Mouse (Mus musculus): ENCODE measurements around the gene Ankrd23. TPM values are rescaled to one million over a fixed set of nuclear protein-coding genes. Genes with fewer than 3 reads are reported as not detected.

Ankrd23 gene
- polyA plus RNA-seq, 2 experiments, result 11.6 to 27.4 TPM

DNA sequence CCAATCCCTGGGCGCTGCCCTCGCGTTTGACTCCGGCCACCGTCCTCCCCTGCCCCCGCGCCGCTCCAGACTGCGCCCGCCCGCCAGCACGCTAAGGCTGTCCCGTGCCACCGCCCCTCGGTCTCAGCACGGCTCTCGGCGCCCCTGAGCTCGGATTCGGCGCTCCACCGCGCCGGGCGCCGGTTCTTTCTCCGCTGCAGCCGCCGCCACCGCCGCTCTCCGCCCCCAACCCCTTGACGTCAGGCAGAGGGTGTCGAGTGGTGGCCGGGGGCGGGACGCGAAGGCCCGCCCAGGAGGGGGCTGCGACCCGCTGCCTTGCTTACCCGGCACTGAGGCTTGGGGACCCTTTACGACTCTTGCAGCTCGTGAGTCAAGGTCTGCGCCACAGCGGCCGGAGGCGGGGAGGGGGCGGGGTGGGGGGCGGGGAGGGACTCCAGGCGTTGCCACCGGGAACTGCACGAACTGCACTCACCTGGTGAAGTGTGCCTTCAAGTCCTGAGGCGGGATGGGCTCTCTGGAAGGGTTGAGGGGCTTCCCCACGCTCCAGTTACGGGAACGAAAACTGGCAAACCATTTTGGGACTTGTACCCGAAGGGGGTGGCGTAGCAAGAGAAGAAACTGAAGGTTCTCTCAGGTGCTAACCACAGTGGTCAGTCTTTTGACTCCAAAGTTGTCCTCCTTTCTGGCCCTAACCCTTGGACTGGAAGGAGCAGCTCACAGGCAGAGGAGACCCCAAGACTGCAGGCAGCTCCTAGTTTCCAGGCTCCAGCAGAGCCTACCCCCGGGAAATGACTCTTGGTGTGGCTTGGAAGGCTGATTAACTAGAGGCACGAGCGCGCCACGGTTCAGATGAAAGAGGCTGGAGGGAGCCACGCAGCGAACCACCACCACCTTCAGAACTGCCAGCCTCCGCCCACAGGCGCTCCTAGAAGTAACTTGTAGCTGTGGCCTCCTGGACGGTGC lies 21.6 kb upstream of the Ankrd23 start, which contains the start of gene Sema4c:
Sema4c (minus strand) TSS at position 319 of the 963 bp plus-strand sequence.
- peak within 1 kb of the TSS; percentile 96 for H3K9ac ChIP-seq (ENCODE audit: low read depth, low read length, severe bottlenecking)
- H3K4me1 ChIP-seq (ENCODE audit: control insufficient read depth, insufficient read depth, low read length), result peaks cover 29% of the 10 kb centered on the region
- peak; percentile 84; the same call in 1 of the 2 replicates for TF ChIP-seq POLR2A (IDR thresholded peaks at IDR 0.05; ENCODE audit: borderline replicate concordance, extremely low read depth, insufficient read depth, insufficient read length)
- peak within 1 kb of the TSS; percentile 99 for H3K27ac ChIP-seq (replicated peaks; ENCODE audit: low read depth, low read length)
- H3K4me3 ChIP-seq (replicated peaks; ENCODE audit: low read length), result peak within 1 kb of the TSS; percentile 96
- H3K36me3 ChIP-seq (ENCODE audit: control insufficient read depth, insufficient read depth, low read length), result peaks cover 21% of the 10 kb centered on the region
- ATAC-seq (ENCODE audit: low FRiP score, low read depth) (peak; percentile 74), DNase-seq (ENCODE audit: low spot score) (peak; percentile 82)
- 1% methylated on average over 56 of the region's 69 CpGs for WGBS
- H3K4me2 ChIP-seq (replicated peaks; ENCODE audit: low read depth, low read length, severe bottlenecking), result peak within 1 kb of the TSS; percentile 96
- no peaks in the 10 kb centered on the region for H3K9me3 ChIP-seq (ENCODE audit: control insufficient read depth, low read length)
- no peaks in the 10 kb centered on the region for H3K27me3 ChIP-seq (ENCODE audit: control insufficient read depth, insufficient read depth, low read length)

- Histone ChIP-seq H3K4me1 (ENCODE audit: control insufficient read depth, insufficient read depth, low read length) (peaks cover 29% of the 10 kb centered on the region), H3K36me3 (ENCODE audit: control insufficient read depth, insufficient read depth, low read length) (peaks cover 29% of the 10 kb centered on the region)
- WGBS, result 0% methylated on average over 34 of the region's 48 CpGs
Observed at GRCm38 (mm10) chr1:36557457-36558011, 20.9 kb upstream of the Ankrd23 start.

DNA sequence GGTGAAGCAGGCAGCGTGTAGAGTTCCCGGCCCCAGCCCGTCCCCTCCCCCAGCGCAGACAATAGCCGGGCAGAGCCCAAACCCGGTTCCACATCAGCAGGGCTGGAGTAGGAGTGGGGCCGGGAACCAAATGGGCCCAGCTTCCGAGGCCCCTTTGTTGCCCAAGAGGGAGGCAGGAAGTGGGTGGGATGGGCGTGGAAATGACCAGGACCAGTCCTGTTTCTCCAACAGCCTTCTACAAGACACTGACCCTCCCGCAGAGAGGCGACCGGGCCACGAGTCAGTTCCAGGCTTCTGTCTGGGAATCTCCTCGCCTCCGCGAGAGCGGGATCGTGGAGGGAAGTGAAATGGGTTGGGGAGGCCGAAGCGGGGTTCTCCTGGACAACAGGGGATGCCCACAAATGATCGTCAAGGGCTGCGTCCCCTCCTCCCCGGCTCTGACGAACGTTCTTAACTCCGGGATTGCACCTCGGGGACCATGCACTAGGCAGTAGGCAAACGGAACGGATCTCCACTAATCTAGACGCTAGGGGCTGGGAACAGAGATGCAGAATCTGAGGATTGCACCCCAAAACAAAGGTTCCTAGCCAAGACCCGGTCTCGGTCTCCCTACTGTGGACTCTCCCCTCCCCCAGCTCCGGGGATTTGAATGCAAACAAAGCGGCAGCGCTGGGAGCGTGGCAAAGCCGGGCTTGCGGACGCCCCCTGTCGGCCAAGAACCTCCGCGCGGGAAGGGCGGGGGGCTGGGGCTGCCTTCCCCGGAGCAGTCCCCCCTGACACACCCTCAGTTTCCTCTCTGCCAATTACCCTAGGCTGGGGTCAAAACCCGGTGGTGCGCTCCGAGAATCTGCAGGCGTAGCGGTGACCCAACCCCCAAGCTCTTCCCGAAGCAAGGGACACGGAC lies 20.1 kb upstream of the Ankrd23 start:
- peak; percentile 86 for ATAC-seq (ENCODE audit: low FRiP score, low read depth)
- H3K9me3 ChIP-seq (ENCODE audit: control insufficient read depth, low read length), result no peaks in the 10 kb centered on the region
- peak overlapping the region; percentile 96 for H3K9ac ChIP-seq (ENCODE audit: low read depth, low read length, severe bottlenecking)
- peaks cover 29% of the 10 kb centered on the region for H3K4me1 ChIP-seq (ENCODE audit: control insufficient read depth, insufficient read depth, low read length)
- DNase-seq (ENCODE audit: low spot score), result peak; percentile 90
- H3K27ac ChIP-seq (replicated peaks; ENCODE audit: low read depth, low read length), result peak overlapping the region; percentile 99
- peak overlapping the region; percentile 96 for H3K4me2 ChIP-seq (replicated peaks; ENCODE audit: low read depth, low read length, severe bottlenecking)
- TF ChIP-seq POLR2A (IDR thresholded peaks at IDR 0.05; ENCODE audit: borderline replicate concordance, extremely low read depth, insufficient read depth, insufficient read length), result peak; percentile 69; the same call in 1 of the 2 replicates
- H3K27me3 ChIP-seq (ENCODE audit: control insufficient read depth, insufficient read depth, low read length), result no peaks in the 10 kb centered on the region
- peak overlapping the region; percentile 96 for H3K4me3 ChIP-seq (replicated peaks; ENCODE audit: low read length)
- 1% methylated on average over 52 of the region's 52 CpGs for WGBS
- H3K36me3 ChIP-seq (ENCODE audit: control insufficient read depth, insufficient read depth, low read length), result peaks cover 36% of the 10 kb centered on the region

More at GRCm38 (mm10) chr1:36557457-36558011, 20.9 kb upstream of the Ankrd23 start:
- Histone ChIP-seq H3K9me3 (ENCODE audit: control insufficient read depth, low read length) (no peaks in the 10 kb centered on the region), H3K9ac (ENCODE audit: low read depth, low read length, severe bottlenecking) (peak overlapping the region; percentile 96), H3K4me3 (replicated peaks; ENCODE audit: low read length) (peak overlapping the region; percentile 96), H3K27ac (replicated peaks; ENCODE audit: low read depth, low read length) (peak overlapping the region; percentile 99), H3K27me3 (ENCODE audit: control insufficient read depth, insufficient read depth, low read length) (no peaks in the 10 kb centered on the region), H3K4me2 (replicated peaks; ENCODE audit: low read depth, low read length, severe bottlenecking) (peak overlapping the region; percentile 96)
- no peak for TF ChIP-seq POLR2A (IDR thresholded peaks at IDR 0.05; ENCODE audit: borderline replicate concordance, extremely low read depth, insufficient read depth, insufficient read length)
- ATAC-seq (ENCODE audit: low FRiP score, low read depth) (peak; percentile 83), DNase-seq (ENCODE audit: low spot score) (peak; percentile 92)

DNA sequence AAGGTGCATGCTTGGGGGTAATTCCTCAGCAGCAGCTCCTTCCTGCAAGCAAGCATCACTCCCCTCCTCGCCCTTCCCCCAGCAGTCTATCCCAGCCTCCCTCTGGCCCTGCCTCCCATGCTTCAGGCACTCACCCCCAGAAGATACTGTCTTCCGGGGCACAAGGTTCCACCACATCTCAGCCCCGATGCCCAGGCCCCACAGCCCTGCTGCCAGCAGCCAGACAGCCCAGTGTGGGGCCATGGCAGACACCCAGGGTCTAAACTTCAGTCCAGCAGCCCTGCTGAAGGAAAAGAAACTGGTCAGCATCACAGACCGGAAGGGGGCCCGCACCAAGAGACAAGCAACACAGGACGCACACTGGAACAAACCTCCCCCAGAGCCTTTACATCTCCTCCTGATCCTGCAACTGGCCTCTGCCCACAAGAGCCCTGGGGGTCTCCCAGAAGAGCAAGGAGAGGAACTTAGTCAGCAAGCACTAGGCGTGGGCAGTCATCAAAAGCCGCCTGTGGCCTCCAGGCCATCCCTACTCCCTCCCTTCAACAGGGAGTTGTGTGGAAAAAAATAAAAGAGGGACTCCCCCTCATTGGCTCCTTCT lies 19.2 kb upstream of the Ankrd23 start:
- Histone ChIP-seq H3K4me3 (replicated peaks; ENCODE audit: low read length) (peak overlapping the region; percentile 96), H3K4me2 (replicated peaks; ENCODE audit: low read depth, low read length, severe bottlenecking) (peak overlapping the region; percentile 96), H3K4me1 (ENCODE audit: control insufficient read depth, insufficient read depth, low read length) (peaks cover 29% of the 10 kb centered on the region), H3K27me3 (ENCODE audit: control insufficient read depth, insufficient read depth, low read length) (no peaks in the 10 kb centered on the region), H3K36me3 (ENCODE audit: control insufficient read depth, insufficient read depth, low read length) (peaks cover 45% of the 10 kb centered on the region), H3K27ac (replicated peaks; ENCODE audit: low read depth, low read length) (peak overlapping the region; percentile 99), H3K9me3 (ENCODE audit: control insufficient read depth, low read length) (no peaks in the 10 kb centered on the region), H3K9ac (ENCODE audit: low read depth, low read length, severe bottlenecking) (peak overlapping the region; percentile 96)
- no peak for TF ChIP-seq POLR2A (IDR thresholded peaks at IDR 0.05; ENCODE audit: borderline replicate concordance, extremely low read depth, insufficient read depth, insufficient read length)
- ATAC-seq (ENCODE audit: low FRiP score, low read depth) (no peak), DNase-seq (ENCODE audit: low spot score) (no peak)
- 3% methylated on average over 8 of the region's 8 CpGs for WGBS

Data from limb, embryonic 14.5 days (tissue).